Mouse (Mus musculus): ENCODE data around the gene 1700003F12Rik. TPM values are rescaled to one million over a fixed set of nuclear protein-coding genes. Genes with fewer than 3 reads are reported as not detected.

The 1700003F12Rik gene
- polyA plus RNA-seq (2014; fragmentation: Nextera tagmentation; extraction: Ambion mirVana) = 1.1 and 2.1 TPM in 2 replicates

DNA sequence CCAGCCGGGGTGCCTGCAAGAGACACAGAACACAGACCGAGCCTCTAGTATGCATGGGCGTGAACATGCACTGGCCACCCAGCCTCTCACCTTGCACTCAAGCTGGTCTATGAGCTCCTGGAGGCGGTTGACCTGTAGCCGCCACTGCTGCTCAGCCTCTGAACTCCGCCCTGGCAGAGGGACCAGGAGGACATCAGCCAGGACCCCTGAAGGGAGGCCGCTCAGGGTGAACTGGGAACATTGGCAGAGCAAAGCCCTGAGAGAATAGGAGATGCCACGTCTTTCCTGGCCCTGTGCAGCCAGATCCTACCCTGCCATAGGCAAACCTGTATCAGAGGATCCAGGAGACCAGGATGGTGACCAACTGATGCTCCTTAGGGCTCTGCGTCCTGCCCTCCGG is at the start of gene 1700003F12Rik:
TSS of gene 1700003F12Rik (plus strand) at position 375 of the 400 bp plus-strand sequence.
- peaks cover 11% of the 10 kb centered on the region; the same call in 1 of the 2 replicates for H3K4me1 ChIP-seq (ENCODE audit: control insufficient read depth, insufficient read depth, low read length)
- peaks cover 7% of the 10 kb centered on the region; the same call in 1 of the 2 replicates for H3K27me3 ChIP-seq (ENCODE audit: control insufficient read depth, insufficient read depth, low read length)
- DNase-seq (no peak), ATAC-seq (ENCODE audit: low FRiP score, low TSS enrichment) (no peak)
- H3K4me2 ChIP-seq (ENCODE audit: low read length) = no peak within 1 kb of the TSS
- no peaks in the 10 kb centered on the region for H3K9me3 ChIP-seq (ENCODE audit: control insufficient read depth, low read length)
- 0 out of 2 replicates have a peak, but pooled peaks cover 4% of the 10 kb centered on the region for H3K36me3 ChIP-seq (ENCODE audit: control insufficient read depth, insufficient read depth, low read length)
- no peak within 1 kb of the TSS for H3K27ac ChIP-seq (replicated peaks; ENCODE audit: low read depth, low read length)
- 91% methylated on average over 10 of the region's 10 CpGs for WGBS
- H3K4me3 ChIP-seq (replicated peaks; ENCODE audit: low read depth, low read length) = no peak within 1 kb of the TSS
- H3K9ac ChIP-seq (replicated peaks; ENCODE audit: low read length) = no peak within 1 kb of the TSS

DNA sequence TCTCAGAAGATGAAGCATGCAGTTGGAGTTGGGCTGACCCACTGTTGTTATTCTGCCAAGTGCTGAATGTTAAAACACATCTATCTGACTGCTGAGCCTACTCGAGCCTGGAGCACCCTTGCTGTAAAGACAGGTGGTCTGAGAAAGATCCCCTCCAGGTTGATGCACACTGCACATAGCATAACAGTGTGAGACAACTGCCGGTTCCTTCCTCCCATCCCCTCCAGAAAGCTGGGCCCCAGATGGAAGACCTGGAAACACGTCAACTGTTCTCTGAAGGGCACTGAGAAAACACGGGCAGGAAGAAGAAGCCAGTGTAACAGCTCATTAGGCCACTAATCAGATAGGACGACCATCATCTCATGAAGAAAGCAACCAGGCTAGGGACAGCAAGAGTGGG is 48.3 kb upstream of the 1700003F12Rik start:
- Histone ChIP-seq H3K27me3 (ENCODE audit: control insufficient read depth, insufficient read depth, low read length) (no peaks in the 10 kb centered on the region), H3K9me3 (ENCODE audit: control insufficient read depth, low read length) (no peaks in the 10 kb centered on the region), H3K9ac (replicated peaks; ENCODE audit: low read length) (no peak overlapping the region), H3K4me2 (ENCODE audit: low read length) (no peak overlapping the region), H3K27ac (replicated peaks; ENCODE audit: low read depth, low read length) (no peak overlapping the region), H3K4me1 (ENCODE audit: control insufficient read depth, insufficient read depth, low read length) (no peaks in the 10 kb centered on the region), H3K36me3 (ENCODE audit: control insufficient read depth, insufficient read depth, low read length) (0 out of 2 replicates have a peak, but pooled peaks cover 9% of the 10 kb centered on the region), H3K4me3 (replicated peaks; ENCODE audit: low read depth, low read length) (no peak overlapping the region)
- ATAC-seq (ENCODE audit: low FRiP score, low TSS enrichment) (no peak), DNase-seq (no peak)
- WGBS = 71% methylated on average over 5 of the region's 5 CpGs

DNA sequence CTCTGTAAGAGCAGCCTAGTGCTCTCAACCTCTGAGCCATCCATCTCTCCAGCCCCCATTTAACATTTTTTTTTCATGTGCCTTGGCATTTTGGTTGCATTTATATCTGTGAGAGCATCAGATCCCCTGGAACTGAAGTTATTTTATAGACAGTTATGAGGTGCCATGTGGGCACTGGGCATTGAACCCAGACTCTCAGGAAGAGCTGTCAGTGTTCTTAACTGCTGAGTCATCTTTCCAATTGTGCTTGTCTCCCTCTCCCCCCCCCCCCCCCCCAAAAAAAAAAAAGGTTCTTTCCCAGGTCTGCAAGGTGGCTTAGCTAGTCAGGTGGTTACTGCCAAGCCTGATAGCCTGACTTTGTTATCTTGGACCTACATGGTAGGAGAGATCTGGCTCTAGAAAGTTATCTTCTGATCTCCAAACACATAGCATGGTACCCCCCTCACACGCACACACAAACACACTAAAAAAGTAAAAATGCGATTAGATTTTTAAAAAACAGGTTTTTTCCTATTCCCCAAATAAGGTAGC is 47.1 kb upstream of the 1700003F12Rik start:
- no peak for ATAC-seq (ENCODE audit: low FRiP score, low TSS enrichment)
- no peaks in the 10 kb centered on the region for H3K4me1 ChIP-seq (ENCODE audit: control insufficient read depth, insufficient read depth, low read length)
- no peak overlapping the region for H3K27ac ChIP-seq (replicated peaks; ENCODE audit: low read depth, low read length)
- no peaks in the 10 kb centered on the region for H3K27me3 ChIP-seq (ENCODE audit: control insufficient read depth, insufficient read depth, low read length)
- no peak overlapping the region for H3K4me3 ChIP-seq (replicated peaks; ENCODE audit: low read depth, low read length)
- 97% methylated on average over 2 of the region's 2 CpGs for WGBS
- peaks cover 16% of the 10 kb centered on the region for H3K36me3 ChIP-seq (ENCODE audit: control insufficient read depth, insufficient read depth, low read length)
- H3K9me3 ChIP-seq (ENCODE audit: control insufficient read depth, low read length) = no peaks in the 10 kb centered on the region
- H3K4me2 ChIP-seq (ENCODE audit: low read length) = no peak overlapping the region
- DNase-seq = no peak
- no peak overlapping the region for H3K9ac ChIP-seq (replicated peaks; ENCODE audit: low read length)

GRCm38 (mm10) chr2:154500758-154501157 is 46.1 kb upstream of the 1700003F12Rik start:
- Histone ChIP-seq H3K9me3 (ENCODE audit: control insufficient read depth, low read length) (no peaks in the 10 kb centered on the region), H3K36me3 (ENCODE audit: control insufficient read depth, insufficient read depth, low read length) (peaks cover 20% of the 10 kb centered on the region), H3K4me2 (ENCODE audit: low read length) (no peak overlapping the region), H3K4me1 (ENCODE audit: control insufficient read depth, insufficient read depth, low read length) (no peaks in the 10 kb centered on the region), H3K4me3 (replicated peaks; ENCODE audit: low read depth, low read length) (no peak overlapping the region), H3K9ac (replicated peaks; ENCODE audit: low read length) (no peak overlapping the region), H3K27me3 (ENCODE audit: control insufficient read depth, insufficient read depth, low read length) (no peaks in the 10 kb centered on the region), H3K27ac (replicated peaks; ENCODE audit: low read depth, low read length) (no peak overlapping the region)
- 93% methylated on average over 3 of the region's 3 CpGs for WGBS
- no peak for DNase-seq
- ATAC-seq (ENCODE audit: low FRiP score, low TSS enrichment) = no peak

GRCm38 (mm10) chr2:154507076-154507475 is 39.8 kb upstream of the 1700003F12Rik start:
- no peak overlapping the region for H3K4me2 ChIP-seq (ENCODE audit: low read length)
- no peak overlapping the region for H3K27ac ChIP-seq (replicated peaks; ENCODE audit: low read depth, low read length)
- 88% methylated on average over 2 of the region's 2 CpGs for WGBS
- H3K4me3 ChIP-seq (replicated peaks; ENCODE audit: low read depth, low read length) = no peak overlapping the region
- no peaks in the 10 kb centered on the region for H3K9me3 ChIP-seq (ENCODE audit: control insufficient read depth, low read length)
- no peak for DNase-seq
- no peaks in the 10 kb centered on the region for H3K4me1 ChIP-seq (ENCODE audit: control insufficient read depth, insufficient read depth, low read length)
- no peaks in the 10 kb centered on the region for H3K27me3 ChIP-seq (ENCODE audit: control insufficient read depth, insufficient read depth, low read length)
- no peak for ATAC-seq (ENCODE audit: low FRiP score, low TSS enrichment)
- H3K36me3 ChIP-seq (ENCODE audit: control insufficient read depth, insufficient read depth, low read length) = peaks cover 43% of the 10 kb centered on the region
- H3K9ac ChIP-seq (replicated peaks; ENCODE audit: low read length) = no peak overlapping the region

DNA sequence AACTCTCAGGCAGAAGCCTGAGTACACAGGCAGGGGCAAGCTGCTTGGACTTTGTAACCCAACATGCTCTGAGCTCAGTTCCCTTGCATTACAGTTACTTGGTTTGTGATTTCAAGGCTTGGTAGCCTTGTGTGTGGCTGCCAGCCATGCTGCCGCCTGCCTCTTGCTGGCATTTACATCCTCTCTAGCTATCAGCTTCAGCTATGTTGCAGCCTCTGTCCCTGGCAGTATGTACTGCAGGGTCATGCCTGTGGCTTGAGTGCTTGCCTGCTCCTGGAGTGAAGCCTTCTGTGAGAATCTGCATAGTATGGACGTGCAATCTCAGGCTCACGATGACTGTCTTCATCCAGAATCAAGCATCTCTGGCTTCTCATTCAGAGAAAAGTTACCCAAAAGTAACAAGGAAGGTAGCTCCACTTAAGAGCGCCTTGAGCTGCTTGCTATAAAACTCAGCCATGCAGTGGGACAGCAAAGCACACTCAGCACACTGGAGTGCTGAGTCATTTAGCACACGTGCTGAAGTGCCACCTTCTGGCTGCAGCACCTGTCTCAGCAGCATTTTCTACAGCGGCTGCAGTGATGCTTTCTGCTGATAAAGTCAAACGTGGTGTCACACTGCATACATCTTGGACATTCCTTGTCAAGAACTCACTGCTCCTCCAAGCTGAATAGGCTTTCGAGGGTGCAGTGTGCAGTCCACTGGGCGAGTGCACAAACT is 39.2 kb upstream of the 1700003F12Rik start:
- H3K36me3 ChIP-seq (ENCODE audit: control insufficient read depth, insufficient read depth, low read length) = peaks cover 46% of the 10 kb centered on the region

GRCm38 (mm10) chr2:154508450-154508849 is 38.4 kb upstream of the 1700003F12Rik start:
- no peaks in the 10 kb centered on the region for H3K4me1 ChIP-seq (ENCODE audit: control insufficient read depth, insufficient read depth, low read length)
- peaks cover 46% of the 10 kb centered on the region for H3K36me3 ChIP-seq (ENCODE audit: control insufficient read depth, insufficient read depth, low read length)
- no peak for ATAC-seq (ENCODE audit: low FRiP score, low TSS enrichment)
- no peak overlapping the region for H3K9ac ChIP-seq (replicated peaks; ENCODE audit: low read length)
- no peak overlapping the region for H3K27ac ChIP-seq (replicated peaks; ENCODE audit: low read depth, low read length)
- no peak for DNase-seq
- no peaks in the 10 kb centered on the region for H3K9me3 ChIP-seq (ENCODE audit: control insufficient read depth, low read length)
- no peak overlapping the region for H3K4me3 ChIP-seq (replicated peaks; ENCODE audit: low read depth, low read length)
- no peak overlapping the region for H3K4me2 ChIP-seq (ENCODE audit: low read length)
- WGBS = 92% methylated on average over 4 of the region's 4 CpGs
- no peaks in the 10 kb centered on the region for H3K27me3 ChIP-seq (ENCODE audit: control insufficient read depth, insufficient read depth, low read length)

More for the DNA sequence above, 39.2 kb upstream of the 1700003F12Rik start:
- Histone ChIP-seq H3K9me3 (ENCODE audit: control insufficient read depth, low read length) (no peaks in the 10 kb centered on the region), H3K4me3 (replicated peaks; ENCODE audit: low read depth, low read length) (no peak overlapping the region), H3K27me3 (ENCODE audit: control insufficient read depth, insufficient read depth, low read length) (no peaks in the 10 kb centered on the region), H3K9ac (replicated peaks; ENCODE audit: low read length) (no peak overlapping the region), H3K4me1 (ENCODE audit: control insufficient read depth, insufficient read depth, low read length) (no peaks in the 10 kb centered on the region), H3K4me2 (ENCODE audit: low read length) (no peak overlapping the region), H3K27ac (replicated peaks; ENCODE audit: low read depth, low read length) (no peak overlapping the region)
- ATAC-seq (ENCODE audit: low FRiP score, low TSS enrichment) (no peak), DNase-seq (peak; percentile 29)
- WGBS = 78% methylated on average over 9 of the region's 9 CpGs

DNA sequence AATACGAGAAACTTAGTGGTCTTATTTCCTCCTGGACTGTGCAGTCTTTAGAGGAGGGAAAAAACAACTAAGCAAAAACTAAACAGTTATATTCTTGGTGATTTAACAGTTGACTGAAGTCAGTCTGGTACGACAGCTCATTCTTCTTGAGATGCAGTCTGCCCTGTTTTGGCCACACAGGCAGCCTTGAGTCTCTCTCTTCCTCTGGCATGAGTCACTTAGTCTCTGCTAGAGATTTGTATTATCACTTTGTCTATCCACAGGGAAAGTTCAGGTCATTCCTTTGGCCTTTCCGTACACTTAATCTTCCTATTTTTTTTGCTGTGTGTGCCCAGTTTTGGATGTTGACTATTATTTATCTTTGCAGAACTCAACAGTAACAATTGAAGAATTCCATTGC is 36.7 kb upstream of the 1700003F12Rik start:
- Histone ChIP-seq H3K9me3 (ENCODE audit: control insufficient read depth, low read length) (no peaks in the 10 kb centered on the region), H3K27ac (replicated peaks; ENCODE audit: low read depth, low read length) (no peak overlapping the region), H3K27me3 (ENCODE audit: control insufficient read depth, insufficient read depth, low read length) (no peaks in the 10 kb centered on the region), H3K4me3 (replicated peaks; ENCODE audit: low read depth, low read length) (no peak overlapping the region), H3K9ac (replicated peaks; ENCODE audit: low read length) (no peak overlapping the region), H3K4me1 (ENCODE audit: control insufficient read depth, insufficient read depth, low read length) (no peaks in the 10 kb centered on the region), H3K4me2 (ENCODE audit: low read length) (no peak overlapping the region), H3K36me3 (ENCODE audit: control insufficient read depth, insufficient read depth, low read length) (peaks cover 40% of the 10 kb centered on the region)
- ATAC-seq (ENCODE audit: low FRiP score, low TSS enrichment) (no peak), DNase-seq (no peak)
- WGBS = 93% methylated on average over 3 of the region's 3 CpGs

GRCm38 (mm10) chr2:154516944-154517343 is 29.9 kb upstream of the 1700003F12Rik start:
- no peak overlapping the region for H3K9ac ChIP-seq (replicated peaks; ENCODE audit: low read length)
- H3K36me3 ChIP-seq (ENCODE audit: control insufficient read depth, insufficient read depth, low read length) = peaks cover 53% of the 10 kb centered on the region
- no peaks in the 10 kb centered on the region for H3K27me3 ChIP-seq (ENCODE audit: control insufficient read depth, insufficient read depth, low read length)
- H3K9me3 ChIP-seq (ENCODE audit: control insufficient read depth, low read length) = no peaks in the 10 kb centered on the region
- ATAC-seq (ENCODE audit: low FRiP score, low TSS enrichment) = no peak
- H3K27ac ChIP-seq (replicated peaks; ENCODE audit: low read depth, low read length) = no peak overlapping the region
- H3K4me3 ChIP-seq (replicated peaks; ENCODE audit: low read depth, low read length) = no peak overlapping the region
- no peak for DNase-seq
- 95% methylated on average over 3 of the region's 3 CpGs for WGBS
- no peaks in the 10 kb centered on the region for H3K4me1 ChIP-seq (ENCODE audit: control insufficient read depth, insufficient read depth, low read length)
- H3K4me2 ChIP-seq (ENCODE audit: low read length) = no peak overlapping the region

Data from midbrain, embryonic 14.5 days (tissue).